Mouse (Mus musculus) testis, adult 2 months (tissue): ENCODE data around the gene Slc16a6. TPM values are rescaled to one million over a fixed set of nuclear protein-coding genes. Genes with fewer than 3 reads are reported as not detected.

Experiments used
- H3K27ac ChIP-seq: fragments of 200-500 bp; 2 replicates; pipeline ENCODE4 v1.5.1; 2012; ENCODE audit warnings: low read depth, low read length; ENCODE audit not compliant: control insufficient read depth, insufficient read depth
- H3K27me3 ChIP-seq: fragments of 200-500 bp; 2 replicates; pipeline ENCODE4 v1.6.1; 2012; ENCODE audit warnings: mild to moderate bottlenecking, low read length, moderate library complexity; ENCODE audit not compliant: control insufficient read depth, insufficient read depth
- H3K36me3 ChIP-seq: fragments of 200-500 bp; 2 replicates; pipeline ENCODE4 v1.6.1; 2012; ENCODE audit warnings: mild to moderate bottlenecking, low read length; ENCODE audit not compliant: control insufficient read depth, insufficient read depth
- H3K4me1 ChIP-seq: fragments of 200-500 bp; 2 replicates; pipeline ENCODE4 v1.6.1; 2012; ENCODE audit warnings: low read length; ENCODE audit not compliant: control insufficient read depth, insufficient read depth
- H3K4me3 ChIP-seq: fragments of 200-500 bp; 2 replicates; pipeline ENCODE4 v1.5.1; 2012; ENCODE audit warnings: low read depth, mild to moderate bottlenecking, low read length, moderate library complexity, mixed read lengths; ENCODE audit not compliant: control insufficient read depth
- CTCF ChIP-seq: fragments of 200-500 bp; IDR thresholded peaks from 2 replicates; pipeline ENCODE4 v1.5.1; 2012; ENCODE audit warnings: low read depth, mild to moderate bottlenecking, inconsistent platforms, low read length, moderate library complexity; ENCODE audit not compliant: control insufficient read depth, insufficient read depth, insufficient replicate concordance
- POLR2A ChIP-seq: fragments of 200-500 bp; IDR thresholded peaks from 2 replicates; pipeline ENCODE4 v1.6.1; 2012; ENCODE audit warnings: low read depth, mild to moderate bottlenecking, inconsistent platforms, low read length, moderate library complexity; ENCODE audit not compliant: control insufficient read depth
- polyA plus RNA-seq: library from polyadenylated mRNA; depleted of rRNA; stranded (reverse); fragments of >200 nt; gene quantifications from 2 replicates; pipeline ENCODE4 v1.2.3, GENCODE M21; 2012

Gene Slc16a6
- polyA plus RNA-seq, 1 experiment, result 1.9 TPM

DNA sequence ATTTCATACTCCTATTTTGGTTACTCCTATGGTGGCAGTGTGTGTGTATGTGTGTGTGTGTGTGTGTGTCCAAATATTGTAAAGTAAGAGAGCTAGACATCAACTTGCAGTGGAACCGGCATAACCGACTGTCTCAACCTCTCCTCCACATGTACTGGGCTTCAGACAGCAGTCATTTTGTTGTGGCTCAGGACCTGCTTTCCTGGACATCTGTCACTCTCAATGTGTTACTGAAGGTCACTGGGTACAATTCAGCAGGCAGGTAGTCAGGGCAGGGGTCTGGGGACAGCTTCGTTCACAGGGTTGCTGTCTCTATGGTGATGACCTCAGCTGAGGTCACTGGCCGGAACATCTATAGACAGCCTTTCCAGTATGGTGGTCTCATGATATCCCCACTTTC is 32.4 kb upstream of the Slc16a6 start:
- H3K27ac ChIP-seq, result no peak overlapping the region
- no peak overlapping the region for H3K4me3 ChIP-seq
- no peaks in the 10 kb centered on the region for H3K36me3 ChIP-seq
- H3K27me3 ChIP-seq, result no peaks in the 10 kb centered on the region
- no peak for TF ChIP-seq CTCF
- no peak for TF ChIP-seq POLR2A
- peaks cover 10% of the 10 kb centered on the region for H3K4me1 ChIP-seq

DNA sequence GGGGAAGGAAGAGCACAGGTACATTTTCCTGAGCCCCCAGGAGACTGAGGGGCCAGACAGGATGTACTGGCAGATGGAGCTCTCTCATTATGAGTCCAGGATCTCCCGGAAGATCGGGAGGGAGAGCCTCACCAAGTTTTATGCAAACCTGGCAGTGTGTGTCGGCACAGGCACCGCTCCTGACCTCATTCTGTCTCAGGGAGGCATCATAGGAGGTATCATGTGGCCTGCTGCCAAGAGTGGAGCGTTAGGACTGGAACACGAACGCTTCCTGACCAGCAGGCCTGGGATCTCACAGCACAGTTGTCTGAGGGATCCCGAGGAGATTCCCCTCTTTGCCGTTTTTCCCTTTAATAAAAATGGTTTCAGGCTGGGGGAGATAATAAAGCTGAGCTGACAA is 31.6 kb upstream of the Slc16a6 start:
- H3K4me1 ChIP-seq, result peaks cover 10% of the 10 kb centered on the region
- no peaks in the 10 kb centered on the region for H3K36me3 ChIP-seq
- peak overlapping the region; percentile 27 for H3K4me3 ChIP-seq
- H3K27me3 ChIP-seq, result no peaks in the 10 kb centered on the region
- H3K27ac ChIP-seq, result no peak overlapping the region
- TF ChIP-seq CTCF (no peak), POLR2A (no peak)

DNA sequence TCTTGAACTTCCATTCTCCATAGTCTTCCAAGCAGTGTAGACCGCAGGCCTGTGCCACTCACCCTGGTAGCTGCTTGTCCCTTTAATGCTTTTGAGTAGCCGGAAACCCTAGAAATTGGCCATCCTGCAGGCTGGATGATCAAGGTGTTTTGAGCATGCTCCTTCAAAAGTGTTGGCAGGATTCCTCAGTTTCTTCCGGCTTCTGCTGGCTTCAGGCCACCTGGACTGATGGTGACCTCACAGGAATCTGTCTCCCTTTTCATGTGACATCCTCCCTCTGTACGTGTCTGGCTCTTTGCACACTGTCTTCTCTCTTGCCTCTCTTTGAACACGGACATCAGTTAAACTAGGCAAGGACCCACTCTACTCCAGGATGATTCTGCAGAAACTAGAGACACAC is 26.8 kb upstream of the Slc16a6 start:
- Histone ChIP-seq H3K27ac (no peak overlapping the region), H3K27me3 (no peaks in the 10 kb centered on the region), H3K36me3 (no peaks in the 10 kb centered on the region), H3K4me3 (no peak overlapping the region), H3K4me1 (peaks cover 2% of the 10 kb centered on the region; the same call in 1 of the 2 replicates)
- no peak for TF ChIP-seq POLR2A
- no peak for TF ChIP-seq CTCF

DNA sequence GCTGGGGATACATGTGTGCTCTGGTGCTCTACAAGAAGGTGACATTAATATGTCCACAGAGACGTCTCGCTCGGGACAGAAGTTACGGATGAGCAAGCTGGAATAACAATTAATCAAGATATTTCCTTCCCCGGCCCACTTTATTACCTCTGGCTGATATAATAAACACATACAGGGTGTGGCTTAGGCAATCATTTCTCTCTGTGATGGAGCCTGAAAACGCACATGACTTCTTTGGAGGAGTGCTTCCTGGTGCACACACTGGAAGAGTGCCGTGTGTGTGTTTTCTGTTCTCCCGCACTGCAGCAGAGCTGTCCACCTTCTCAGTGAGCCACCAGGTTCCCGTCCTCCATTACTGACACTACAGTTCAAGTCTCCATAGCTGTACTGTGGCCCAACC is 24.6 kb upstream of the Slc16a6 start:
- Histone ChIP-seq H3K36me3 (no peaks in the 10 kb centered on the region), H3K27ac (no peak overlapping the region), H3K27me3 (no peaks in the 10 kb centered on the region), H3K4me3 (no peak overlapping the region), H3K4me1 (peaks cover 2% of the 10 kb centered on the region; the same call in 1 of the 2 replicates)
- TF ChIP-seq CTCF (no peak), POLR2A (no peak)

DNA sequence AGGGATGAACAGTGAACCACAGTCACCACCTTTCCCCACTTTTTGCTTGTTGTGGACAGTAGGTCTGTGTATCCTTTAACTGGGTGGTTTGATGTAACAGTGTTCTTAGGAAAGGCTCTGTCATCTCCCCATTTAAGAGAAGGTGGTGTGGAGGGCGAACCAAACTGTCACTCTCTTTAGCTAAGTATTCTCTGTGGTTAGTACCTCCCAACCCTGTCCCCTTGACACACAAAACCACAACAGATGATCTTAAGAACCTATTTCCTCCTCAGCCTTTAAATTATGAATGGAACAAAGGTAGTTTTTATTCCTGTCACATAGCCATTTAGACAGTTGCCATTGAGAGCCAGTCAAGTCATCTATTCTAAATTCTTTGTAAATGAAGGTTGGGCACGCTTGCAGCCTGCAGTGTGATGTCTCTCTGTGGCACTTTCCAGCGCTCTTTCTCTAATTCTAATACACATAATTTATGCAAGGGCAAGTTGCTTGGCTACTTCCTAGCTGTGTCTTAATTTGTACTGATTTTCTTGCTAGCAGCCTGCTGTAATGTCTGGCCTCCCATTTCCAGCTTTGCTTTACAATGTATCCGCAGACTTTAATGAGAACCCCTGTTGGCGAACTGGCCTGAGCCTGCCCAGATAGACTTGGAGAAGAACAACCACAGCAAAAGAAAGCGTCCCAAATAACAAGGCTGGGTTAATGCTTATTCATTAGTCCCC is 23.8 kb upstream of the Slc16a6 start:
- no peaks in the 10 kb centered on the region for H3K27me3 ChIP-seq
- no peak overlapping the region for H3K4me3 ChIP-seq
- peaks cover 2% of the 10 kb centered on the region; the same call in 1 of the 2 replicates for H3K4me1 ChIP-seq
- no peak overlapping the region for H3K27ac ChIP-seq
- no peak for TF ChIP-seq POLR2A
- TF ChIP-seq CTCF, result no peak
- no peaks in the 10 kb centered on the region for H3K36me3 ChIP-seq

DNA sequence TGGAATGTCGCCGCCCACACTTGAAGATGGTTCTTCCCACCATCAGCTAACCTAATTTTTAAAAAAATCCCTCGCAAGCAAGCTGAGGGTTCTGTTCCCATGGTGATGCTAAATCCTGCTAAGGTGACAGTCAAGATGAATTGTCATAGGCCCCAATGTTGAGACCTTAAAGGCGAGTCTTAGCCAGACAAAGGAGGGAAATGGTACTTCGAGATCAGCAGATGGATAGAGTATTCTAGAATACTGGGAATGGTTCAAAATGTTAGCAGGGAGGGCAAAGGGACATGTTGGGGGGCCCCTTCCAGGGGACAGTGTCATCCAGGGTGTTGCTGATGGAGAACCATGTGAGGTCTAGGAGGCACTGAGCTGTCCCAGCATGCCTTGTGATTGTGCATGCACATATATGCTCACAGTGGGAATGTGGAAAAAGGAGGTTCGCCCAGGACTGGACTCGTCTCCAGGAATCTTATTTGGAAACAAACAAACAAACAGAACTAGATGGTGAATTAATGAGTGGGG is 23.1 kb upstream of the Slc16a6 start:
- Histone ChIP-seq H3K4me1 (peaks cover 2% of the 10 kb centered on the region; the same call in 1 of the 2 replicates), H3K27ac (no peak overlapping the region), H3K4me3 (no peak overlapping the region), H3K36me3 (no peaks in the 10 kb centered on the region), H3K27me3 (no peaks in the 10 kb centered on the region)
- TF ChIP-seq CTCF (no peak), POLR2A (no peak)

DNA sequence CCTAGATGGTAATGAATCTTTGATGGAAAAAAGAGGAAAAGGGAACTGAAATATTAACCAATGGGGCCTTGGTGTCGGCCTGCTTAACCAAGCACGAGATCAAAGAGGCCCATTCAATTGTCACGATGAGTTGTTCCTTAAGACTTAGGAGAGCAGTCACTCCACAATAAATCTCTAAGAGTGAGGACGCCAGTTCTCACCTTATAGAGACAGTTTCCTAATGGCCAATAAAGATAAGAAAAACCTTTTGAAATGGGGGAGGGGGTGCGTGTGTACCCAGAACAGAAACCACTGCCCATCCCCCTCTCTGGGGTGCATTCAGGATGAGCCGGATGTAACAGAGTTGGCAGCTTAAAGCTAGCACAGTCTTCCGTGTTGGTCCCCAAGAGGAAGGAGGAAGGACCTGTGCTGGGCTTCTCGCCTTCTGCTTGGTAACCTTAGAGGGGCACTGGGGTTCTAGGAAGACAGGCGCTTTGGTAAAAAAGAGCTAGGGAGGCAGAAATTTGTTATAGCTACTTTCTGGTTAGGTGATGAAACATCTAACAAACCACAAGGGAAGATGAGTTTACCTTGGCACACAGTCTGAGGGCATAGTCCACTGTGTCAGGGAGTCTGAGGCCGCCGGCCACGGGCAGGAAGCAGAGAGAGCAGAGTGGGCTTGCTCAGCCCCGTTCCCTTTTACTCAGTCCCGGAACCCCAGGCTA is 22.5 kb upstream of the Slc16a6 start:
- no peaks in the 10 kb centered on the region for H3K27me3 ChIP-seq
- no peak for TF ChIP-seq CTCF
- no peak for TF ChIP-seq POLR2A
- no peaks in the 10 kb centered on the region for H3K36me3 ChIP-seq
- no peak overlapping the region for H3K4me3 ChIP-seq
- H3K4me1 ChIP-seq, result peaks cover 2% of the 10 kb centered on the region; the same call in 1 of the 2 replicates
- H3K27ac ChIP-seq, result no peak overlapping the region
